Mouse (Mus musculus): ENCODE results near the gene 2210016F16Rik. TPM values are rescaled to one million over a fixed set of nuclear protein-coding genes. Genes with fewer than 3 reads are reported as not detected.

The 2210016F16Rik gene
- polyA plus RNA-seq (2014; fragmentation: Illumina TruSeq; extraction: RNeasy Lipid Tissue Mini Kit (QIAGEN cat#74804)) = 13.5 TPM

DNA sequence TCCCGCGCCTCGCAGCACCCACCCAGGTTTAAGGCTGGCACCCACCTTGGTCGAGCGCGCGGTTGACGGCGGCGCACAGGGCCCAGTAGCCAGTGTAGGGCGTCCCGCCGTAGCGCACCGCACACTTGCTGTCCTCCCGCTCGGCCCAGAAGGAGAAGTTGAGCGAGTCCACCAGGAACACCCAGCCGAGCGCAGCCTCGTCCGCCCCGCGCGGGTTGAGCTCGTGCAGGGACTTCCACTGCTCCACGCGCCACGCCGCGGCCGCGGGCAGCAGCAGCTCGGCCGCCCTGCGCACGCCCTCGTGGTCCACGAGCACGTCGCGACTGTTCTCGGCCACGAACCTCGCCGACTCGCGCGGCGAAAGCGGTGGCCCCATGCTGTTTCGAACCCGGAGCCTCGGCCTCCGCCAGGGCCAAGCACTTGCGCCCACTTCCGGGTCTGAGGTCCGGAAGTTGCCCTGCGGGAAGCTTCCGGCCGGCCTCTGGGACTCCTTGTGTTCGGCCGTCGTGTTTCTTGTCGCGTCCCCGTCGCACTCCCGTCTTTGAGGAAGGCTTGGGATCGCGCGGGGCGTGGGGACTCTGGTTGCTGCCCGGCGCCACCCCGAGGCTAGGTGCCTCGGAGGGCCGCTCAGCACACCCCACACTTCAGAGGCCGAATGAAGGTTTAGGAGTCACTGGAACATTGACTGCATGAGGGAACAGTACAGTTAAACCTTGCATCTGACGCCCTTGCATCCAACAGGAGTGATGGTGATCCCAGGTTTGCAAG lies at the start of gene 2210016F16Rik:
2210016F16Rik (minus strand) TSS at position 447 of the 768 bp plus-strand sequence.

GRCm38 (mm10) chr13:58403243-58403642 lies 18.2 kb upstream of the 2210016F16Rik start, which contains the start of gene Hnrnpk:
TSS of gene Hnrnpk (minus strand) at chr13:58403343.

DNA sequence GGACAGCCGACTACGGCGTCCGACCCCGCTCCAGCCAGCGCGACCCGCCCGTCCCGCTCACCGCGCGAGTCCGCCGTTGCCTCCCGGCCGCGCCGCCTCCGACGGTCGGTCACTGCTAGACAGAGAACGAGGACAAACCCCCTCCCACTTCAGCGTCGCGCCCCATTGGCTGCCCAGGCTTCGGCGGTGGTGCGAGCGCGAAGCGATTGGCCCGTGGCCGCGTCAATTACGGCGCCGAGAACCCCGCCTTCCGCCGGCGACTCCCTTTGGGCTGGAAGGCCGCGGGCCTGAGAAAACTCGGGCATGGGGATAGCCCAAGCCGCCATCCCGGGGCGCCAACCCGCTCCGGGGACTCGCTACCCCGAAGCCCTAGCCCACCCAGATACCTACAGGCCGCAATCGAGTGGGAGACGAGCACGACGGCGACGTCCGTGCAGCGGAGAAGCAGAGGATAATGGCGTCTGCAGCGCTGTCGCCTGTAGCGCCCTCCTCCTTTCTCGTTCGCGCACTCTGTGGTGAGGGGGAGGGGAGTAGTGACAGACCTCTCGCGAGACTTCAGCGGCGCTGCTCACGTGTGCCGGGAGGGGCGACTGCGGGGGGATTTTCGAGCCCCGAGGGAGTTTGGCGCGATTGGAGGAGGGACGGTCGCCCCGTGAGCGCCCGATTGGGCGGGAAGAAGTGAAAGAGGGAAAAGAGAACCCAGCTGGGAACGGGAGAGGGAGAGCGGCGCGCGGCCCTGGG lies 17.1 kb upstream of the 2210016F16Rik start, which contains the start of gene Rmi1:
Rmi1 (plus strand) TSS at position 246 of the 741 bp plus-strand sequence.

DNA sequence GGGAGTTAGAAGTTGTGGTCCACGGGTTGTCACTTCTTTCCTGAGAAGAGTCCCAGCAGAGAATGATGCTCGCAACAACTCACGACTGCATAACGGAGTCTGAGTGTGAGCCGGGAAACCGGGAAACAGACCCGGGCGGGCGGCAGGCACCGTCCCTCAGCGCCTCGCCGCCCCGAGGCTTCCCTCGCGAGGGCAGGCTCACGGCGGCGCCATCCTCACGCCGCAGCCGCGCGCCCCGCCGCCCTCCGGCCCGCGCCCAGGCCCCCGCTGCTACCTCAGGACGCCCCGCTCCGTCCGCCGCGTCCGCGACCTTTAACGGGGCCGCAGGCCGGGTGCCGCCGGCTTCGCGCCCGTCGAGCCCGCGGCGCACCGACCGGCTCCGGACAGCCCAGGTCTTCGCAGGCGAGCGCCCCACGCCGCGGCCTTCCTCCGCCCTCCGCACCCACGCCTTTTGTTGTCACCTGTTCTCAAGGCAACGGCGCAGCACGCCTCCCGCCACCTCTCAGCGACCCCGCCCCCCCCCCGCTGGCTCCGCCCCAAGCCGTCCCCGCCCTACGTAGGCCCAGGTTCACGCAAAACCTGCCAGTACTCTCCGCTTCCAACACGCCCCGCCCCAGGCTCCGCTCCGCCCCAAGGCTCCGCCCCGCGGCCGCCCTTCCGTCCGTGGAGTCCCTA lies 26.3 kb downstream of the 2210016F16Rik start, which contains the start of gene Kif27:
Kif27 (minus strand) TSS at position 494 of the 675 bp plus-strand sequence.

Other genes with a start within 250 kb of the 2210016F16Rik start
- 3.8 TPM for gene Idnk, start 227.6 kb downstream of the 2210016F16Rik start, polyA plus RNA-seq (2014; fragmentation: Illumina TruSeq; extraction: RNeasy Lipid Tissue Mini Kit (QIAGEN cat#74804))
- 195 TPM for gene Ubqln1, start 169.6 kb downstream of the 2210016F16Rik start, polyA plus RNA-seq (2014; fragmentation: Illumina TruSeq; extraction: RNeasy Lipid Tissue Mini Kit (QIAGEN cat#74804))
- 149 TPM for gene Gkap1, start 109.5 kb downstream of the 2210016F16Rik start, polyA plus RNA-seq (2014; fragmentation: Illumina TruSeq; extraction: RNeasy Lipid Tissue Mini Kit (QIAGEN cat#74804))
- 2.8 TPM for gene Kif27, start 26.1 kb downstream of the 2210016F16Rik start, polyA plus RNA-seq (2014; fragmentation: Illumina TruSeq; extraction: RNeasy Lipid Tissue Mini Kit (QIAGEN cat#74804))
- 75.3 TPM for gene Rmi1, start 17.0 kb upstream of the 2210016F16Rik start, polyA plus RNA-seq (2014; fragmentation: Illumina TruSeq; extraction: RNeasy Lipid Tissue Mini Kit (QIAGEN cat#74804))
- gene Hnrnpk, start 18.1 kb upstream of the 2210016F16Rik start, polyA plus RNA-seq (2014; fragmentation: Illumina TruSeq; extraction: RNeasy Lipid Tissue Mini Kit (QIAGEN cat#74804)) = 3,310 TPM
- gene Slc28a3, start 225.7 kb upstream of the 2210016F16Rik start, polyA plus RNA-seq (2014; fragmentation: Illumina TruSeq; extraction: RNeasy Lipid Tissue Mini Kit (QIAGEN cat#74804)) = 1.5 TPM

Measured in ovary, adult 10 weeks (tissue).